Mouse (Mus musculus) ES-E14 (cell line): ENCODE data around the gene Prkar1a.

Experiments used
- CHD2 ChIP-seq: IDR thresholded peaks from 2 replicates; pipeline ENCODE4 v1.6.1; 2014; ENCODE audit warnings: mild to moderate bottlenecking, low read depth, low read length, inconsistent platforms
- MAFK ChIP-seq: IDR thresholded peaks from 2 replicates; pipeline ENCODE4 v1.6.1; 2014; ENCODE audit warnings: mild to moderate bottlenecking, low read depth, low read length, inconsistent platforms; ENCODE audit not compliant: insufficient read depth
- ZNF384 ChIP-seq: IDR thresholded peaks from 2 replicates; pipeline ENCODE4 v1.6.1; 2012; ENCODE audit warnings: low read depth, low read length, inconsistent platforms

DNA sequence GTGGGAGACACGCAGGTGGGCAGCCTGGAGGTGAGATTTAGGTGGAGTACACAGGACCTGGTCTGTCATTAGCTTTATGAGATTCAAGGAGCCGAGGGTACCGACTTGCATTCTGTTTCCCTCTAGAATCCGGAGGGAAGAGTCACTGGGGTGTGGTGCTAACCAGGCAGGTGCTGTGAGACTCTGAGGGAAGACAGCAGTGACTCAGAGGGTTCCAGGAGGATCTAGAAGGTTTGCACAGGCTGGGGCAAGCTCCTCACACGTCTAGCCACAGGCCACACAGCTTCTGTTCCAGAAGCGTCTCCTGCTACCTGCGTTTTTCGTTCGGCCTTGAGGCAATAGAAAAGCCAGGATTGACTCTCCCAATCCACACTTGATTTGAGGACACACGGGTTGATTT lies 49.5 kb downstream of the Prkar1a start:
- TF ChIP-seq MAFK: no peak
- TF ChIP-seq CHD2: no peak
- no peak for TF ChIP-seq ZNF384
